Mouse (Mus musculus) thymus, adult 2 months (tissue): ENCODE measurements at regions not wholly inside any gene's neighbourhood (a gene's known extent, or its start where the extent isn't known, plus 50 kb on each side); places are given as distances from the start of the nearest gene placed in this dataset.

Experiments used
- CTCF ChIP-seq: fragments of 200-500 bp; IDR thresholded peaks from 2 replicates; pipeline ENCODE4 v1.5.1; 2012; ENCODE audit warnings: mild to moderate bottlenecking, control low read depth, low read length, moderate library complexity, borderline replicate concordance; ENCODE audit not compliant: control insufficient read depth, poor library complexity, insufficient read depth; ENCODE audit errors: extremely low read depth
- POLR2A ChIP-seq: fragments of 200-500 bp; IDR thresholded peaks from 2 replicates; pipeline ENCODE4 v1.6.1; 2012; ENCODE audit warnings: mild to moderate bottlenecking, low read length, control low read depth, moderate library complexity; ENCODE audit not compliant: control insufficient read depth, poor library complexity, insufficient read depth; ENCODE audit errors: extremely low read depth

- TF ChIP-seq POLR2A (no peak), CTCF (no peak)
Observed at GRCm38 (mm10) chr4:9132356-9132755, 893.5 kb upstream of the Car8 start.
